Mouse (Mus musculus) cortical plate, adult 2 months (tissue): ENCODE measurements around the gene Atl3.

ENCODE experiments used
- CTCF ChIP-seq: fragments of 200-500 bp; IDR thresholded peaks from 2 replicates; pipeline ENCODE4 v1.5.1; 2011; ENCODE audit warnings: mild to moderate bottlenecking, control low read depth, low read length; ENCODE audit not compliant: insufficient read depth; ENCODE audit errors: extremely low read depth
- POLR2A ChIP-seq: fragments of 200-500 bp; IDR thresholded peaks from 2 replicates; pipeline ENCODE4 v1.6.1; 2011; ENCODE audit warnings: mild to moderate bottlenecking, low read length, control low read depth; ENCODE audit not compliant: insufficient read depth; ENCODE audit errors: extremely low read depth

GRCm38 (mm10) chr19:7585764-7586163 lies 91.9 kb downstream of the Atl3 start:
- TF ChIP-seq POLR2A, result no peak
- TF ChIP-seq CTCF, result no peak
